Mouse (Mus musculus) forebrain, embryonic 14.5 days (tissue): ENCODE results near the gene Nyx. TPM values are rescaled to one million over a fixed set of nuclear protein-coding genes. Genes with fewer than 3 reads are reported as not detected.

Source experiments
- polyA plus RNA-seq: library from polyadenylated mRNA; unstranded; fragments of >200 nt; fragmentation: Nextera tagmentation; extraction: Ambion mirVana; gene quantifications from 2 replicates; pipeline ENCODE4 v1.2.1, GENCODE M21; 2014

The Nyx gene
- polyA plus RNA-seq, 1 experiment from 2014 or later = 0.08 TPM

Other genes with a start within 250 kb of the Nyx start
- 132 TPM in 2 replicates for gene Ddx3x, start 185.1 kb upstream of the Nyx start, polyA plus RNA-seq
- 3.8 and 4.1 TPM in 2 replicates for gene Gpr34, start 166.0 kb downstream of the Nyx start, polyA plus RNA-seq
- 0.13 and 0.36 TPM in 2 replicates for gene Gpr82, start 195.3 kb downstream of the Nyx start, polyA plus RNA-seq